Mouse (Mus musculus) forebrain, embryonic 16.5 days (tissue): ENCODE results near the gene Olfr1348. TPM values are rescaled to one million over a fixed set of nuclear protein-coding genes. Genes with fewer than 3 reads are reported as not detected.
"Not testable (repeated sequence)": the region's sequence is repeated elsewhere in the genome, so short reads cannot be mapped to it uniquely, and the experiment has no call there.

Experiments
- ATAC-seq: fragments of 200-750 bp; cut with Nextera tagmentation; 2 replicates; pipeline ENCODE4 v1.8.0; 2017; ENCODE audit warnings: mild to moderate bottlenecking, moderate library complexity
- H3K27ac ChIP-seq: fragments of 300-500 bp; sonication (generic); 2 replicates; pipeline ENCODE4 v1.5.1; 2014; ENCODE audit warnings: low read length, control low read depth
- H3K27me3 ChIP-seq: fragments of 300-500 bp; sonication (generic); replicated peaks from 2 replicates; pipeline ENCODE4 v1.6.1; 2014; ENCODE audit warnings: low read length; ENCODE audit not compliant: control insufficient read depth, insufficient read depth
- H3K36me3 ChIP-seq: fragments of 300-500 bp; sonication (generic); 2 replicates; pipeline ENCODE4 v1.6.1; 2014; ENCODE audit not compliant: control insufficient read depth, insufficient read depth
- H3K4me1 ChIP-seq: fragments of 300-500 bp; sonication (generic); replicated peaks from 2 replicates; pipeline ENCODE4 v1.6.1; 2014; ENCODE audit warnings: low read length; ENCODE audit not compliant: control insufficient read depth, insufficient read depth
- H3K4me2 ChIP-seq: fragments of 300-500 bp; sonication (generic); 2 replicates; pipeline ENCODE4 v1.6.1; 2014; ENCODE audit warnings: mild to moderate bottlenecking, low read length, control low read depth
- H3K4me3 ChIP-seq: fragments of 300-500 bp; sonication (generic); replicated peaks from 2 replicates; pipeline ENCODE4 v1.5.1; 2014; ENCODE audit warnings: mild to moderate bottlenecking, low read length, control low read depth
- H3K9ac ChIP-seq: fragments of 300-500 bp; sonication (generic); replicated peaks from 2 replicates; pipeline ENCODE4 v1.6.1; 2014; ENCODE audit warnings: low read depth, low read length, control low read depth
- H3K9me3 ChIP-seq: fragments of 300-500 bp; sonication (generic); 2 replicates; pipeline ENCODE4 v1.6.1; 2016; ENCODE audit warnings: low read length; ENCODE audit not compliant: control insufficient read depth
- WGBS: fragments of 180-500 bp; shearing (Covaris S2); extraction: QIAGEN DNeasy Blood & Tissue Kit; methylation state at CpG from one replicate; pipeline ENCODE4 v1.1.7; 2014; 5-methylcytosine and 5-hydroxymethylcytosine counted together
- polyA plus RNA-seq: library from polyadenylated mRNA; unstranded; fragments of >200 nt; fragmentation: Nextera tagmentation; extraction: Ambion mirVana; gene quantifications from 2 replicates; pipeline ENCODE4 v1.2.1, GENCODE M21; 2015

Olfr1348 gene
- polyA plus RNA-seq = not detected in 2 replicates

- Histone ChIP-seq H3K27me3 (no peaks in the 10 kb centered on the region), H3K4me2 (no peak within 1 kb of the TSS), H3K9me3 (0 out of 2 replicates have a peak, but pooled peaks cover 3% of the 10 kb centered on the region), H3K9ac (no peak within 1 kb of the TSS), H3K4me3 (no peak within 1 kb of the TSS), H3K4me1 (no peaks in the 10 kb centered on the region), H3K36me3 (no peaks in the 10 kb centered on the region), H3K27ac (no peak within 1 kb of the TSS)
- 97% methylated on average over 1 of the region's 1 CpGs for WGBS
- no peak for ATAC-seq
Observed at GRCm38 (mm10) chr7:6508648-6509047, at the start of gene Olfr1348. Gene Olfr1348 (minus strand): TSS chr7:6508748.

GRCm38 (mm10) chr7:6526141-6526540 is 17.6 kb upstream of the Olfr1348 start:
- 64% methylated on average over 5 of the region's 5 CpGs for WGBS

GRCm38 (mm10) chr7:6525001-6525400 is 16.5 kb upstream of the Olfr1348 start:
- Histone ChIP-seq H3K27ac (no peak overlapping the region), H3K36me3 (no peaks in the 10 kb centered on the region), H3K4me3 (no peak overlapping the region), H3K4me1 (no peaks in the 10 kb centered on the region), H3K9me3 (no peaks in the 10 kb centered on the region), H3K4me2 (no peak overlapping the region), H3K27me3 (no peaks in the 10 kb centered on the region), H3K9ac (no peak overlapping the region)
- WGBS = 58% methylated on average over 3 of the region's 3 CpGs
- ATAC-seq = no peak

More at GRCm38 (mm10) chr7:6526141-6526540, 17.6 kb upstream of the Olfr1348 start:
- Histone ChIP-seq H3K4me1 (no peaks in the 10 kb centered on the region), H3K9ac (no peak overlapping the region), H3K4me2 (no peak overlapping the region), H3K9me3 (no peaks in the 10 kb centered on the region), H3K27me3 (no peaks in the 10 kb centered on the region), H3K27ac (no peak overlapping the region), H3K36me3 (no peaks in the 10 kb centered on the region), H3K4me3 (no peak overlapping the region)
- no peak for ATAC-seq

- ATAC-seq = no peak
- Histone ChIP-seq H3K4me3 (no peak within 1 kb of the TSS), H3K4me1 (no peaks in the 10 kb centered on the region), H3K36me3 (no peaks in the 10 kb centered on the region), H3K9ac (no peak within 1 kb of the TSS), H3K27ac (no peak within 1 kb of the TSS), H3K9me3 (peaks cover 3% of the 10 kb centered on the region; the same call in 1 of the 2 replicates), H3K27me3 (no peaks in the 10 kb centered on the region), H3K4me2 (no peak within 1 kb of the TSS)
- 88% methylated on average over 5 of the region's 5 CpGs for WGBS
Observed at GRCm38 (mm10) chr7:6522850-6523249, 14.3 kb upstream of the Olfr1348 start, which contains the start of gene Olfr1349. Gene Olfr1349 (minus strand): TSS chr7:6522950.

- 28% methylated on average over 1 of the region's 1 CpGs for WGBS
- no peak for ATAC-seq
Observed at GRCm38 (mm10) chr7:6521666-6522065, 13.1 kb upstream of the Olfr1348 start.

GRCm38 (mm10) chr7:6499655-6500054 is 8.9 kb downstream of the Olfr1348 start, which contains the start of gene Olfr1347:
Gene Olfr1347 (minus strand): TSS chr7:6499755.
- no peaks in the 10 kb centered on the region for H3K36me3 ChIP-seq
- no peak for ATAC-seq
- WGBS = 63% methylated on average over 1 of the region's 1 CpGs

More at GRCm38 (mm10) chr7:6521666-6522065, 13.1 kb upstream of the Olfr1348 start:
- Histone ChIP-seq H3K27ac (no peak overlapping the region), H3K9ac (no peak overlapping the region), H3K4me1 (no peaks in the 10 kb centered on the region), H3K4me3 (no peak overlapping the region), H3K27me3 (no peaks in the 10 kb centered on the region), H3K9me3 (peaks cover 6% of the 10 kb centered on the region; the same call in 1 of the 2 replicates), H3K4me2 (no peak overlapping the region), H3K36me3 (no peaks in the 10 kb centered on the region)

GRCm38 (mm10) chr7:6486841-6487240 is 21.7 kb downstream of the Olfr1348 start, which contains the start of gene Olfr5:
Gene Olfr5 (minus strand): TSS chr7:6486941.
- H3K9ac ChIP-seq = no peak within 1 kb of the TSS
- 40% methylated on average over 2 of the region's 2 CpGs for WGBS
- no peak for ATAC-seq
- no peak within 1 kb of the TSS for H3K4me3 ChIP-seq
- no peak within 1 kb of the TSS for H3K27ac ChIP-seq
- no peaks in the 10 kb centered on the region for H3K4me1 ChIP-seq
- H3K9me3 ChIP-seq = no peaks in the 10 kb centered on the region
- no peaks in the 10 kb centered on the region for H3K27me3 ChIP-seq
- H3K36me3 ChIP-seq = no peaks in the 10 kb centered on the region
- H3K4me2 ChIP-seq = no peak within 1 kb of the TSS

More at GRCm38 (mm10) chr7:6499655-6500054, 8.9 kb downstream of the Olfr1348 start, which contains the start of gene Olfr1347:
- Histone ChIP-seq H3K4me1 (no peaks in the 10 kb centered on the region), H3K9me3 (no peaks in the 10 kb centered on the region), H3K27me3 (no peaks in the 10 kb centered on the region), H3K27ac (no peak within 1 kb of the TSS), H3K4me2 (no peak within 1 kb of the TSS), H3K9ac (no peak within 1 kb of the TSS), H3K4me3 (no peak within 1 kb of the TSS)

GRCm38 (mm10) chr7:6477633-6478032 is 30.9 kb downstream of the Olfr1348 start:
- not testable (repeated sequence) for H3K4me3 ChIP-seq, H3K36me3 ChIP-seq, H3K9me3 ChIP-seq, H3K9ac ChIP-seq, H3K27me3 ChIP-seq, H3K27ac ChIP-seq, H3K4me1 ChIP-seq, H3K4me2 ChIP-seq, ATAC-seq
- WGBS = 90% methylated on average over 2 of the region's 2 CpGs

GRCm38 (mm10) chr7:6466951-6467350 is 41.6 kb downstream of the Olfr1348 start, which contains the start of gene Olfr1346:
Gene Olfr1346 (plus strand): TSS chr7:6467101.
- no peak within 1 kb of the TSS for H3K27ac ChIP-seq
- no peak within 1 kb of the TSS for H3K9ac ChIP-seq
- ATAC-seq = no peak
- H3K4me1 ChIP-seq = no peaks in the 10 kb centered on the region
- no peaks in the 10 kb centered on the region for H3K27me3 ChIP-seq
- H3K36me3 ChIP-seq = no peaks in the 10 kb centered on the region
- H3K4me3 ChIP-seq = no peak within 1 kb of the TSS
- no peak within 1 kb of the TSS for H3K4me2 ChIP-seq
- H3K9me3 ChIP-seq = no peaks in the 10 kb centered on the region; the same call in 1 of the 2 replicates
